Mouse (Mus musculus): ENCODE measurements around the gene Hs3st6.

DNA sequence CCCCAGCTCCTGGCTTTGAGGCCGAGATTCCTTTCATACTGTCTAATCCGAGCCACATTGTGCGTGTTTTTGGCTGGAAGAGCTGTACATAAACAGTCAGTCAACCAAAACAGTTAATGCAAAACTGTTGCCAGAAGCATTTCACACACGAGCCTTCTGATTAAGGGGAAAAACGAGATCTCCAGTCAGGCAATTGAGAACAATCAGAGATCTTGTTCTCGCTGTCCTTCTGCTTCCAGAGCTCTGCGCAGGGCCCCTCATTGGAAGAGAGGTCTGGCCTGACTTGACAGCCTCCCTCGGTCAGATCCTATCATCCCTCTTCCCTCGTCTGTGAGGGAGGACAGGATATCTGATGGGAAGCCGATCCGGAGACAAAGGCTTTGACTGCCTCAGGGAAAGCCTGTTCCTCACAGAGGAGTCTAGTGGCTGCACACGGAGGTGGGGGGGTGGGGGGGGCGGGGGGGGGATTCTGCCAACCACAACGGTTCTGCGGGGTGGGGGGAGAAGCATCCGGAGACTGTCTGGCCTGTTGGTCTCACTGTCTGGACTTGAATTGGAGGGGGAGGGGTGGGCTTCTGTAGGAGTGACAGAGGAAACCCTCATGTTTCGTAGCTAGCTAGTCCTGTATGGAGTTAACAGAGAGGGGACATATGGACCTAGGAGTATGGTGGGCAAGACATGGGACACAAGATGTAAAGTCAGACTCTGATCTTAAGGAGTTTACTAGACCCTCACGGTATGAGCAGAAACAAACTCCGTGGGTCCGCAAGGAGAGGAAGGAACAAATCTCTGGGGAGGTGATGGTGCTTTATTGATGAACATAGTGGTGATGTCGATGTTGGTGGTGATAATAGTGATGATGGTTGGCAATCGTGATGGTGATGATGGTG is 12.5 kb downstream of the Hs3st6 start:
- no peak for TF ChIP-seq ZC3H11A (IDR thresholded peaks at IDR 0.05; ENCODE audit: borderline replicate concordance, low read depth, low read length)
- no peak for TF ChIP-seq MAFK (IDR thresholded peaks at IDR 0.05; ENCODE audit: insufficient read depth, low read depth, low read length)

All from ES-E14 (cell line).